Mouse (Mus musculus) heart, embryonic 16.5 days (tissue): ENCODE data around the gene Ube2e2. TPM values are rescaled to one million over a fixed set of nuclear protein-coding genes. Genes with fewer than 3 reads are reported as not detected.
"Not testable (repeated sequence)": the region's sequence is repeated elsewhere in the genome, so short reads cannot be mapped to it uniquely, and the experiment has no call there.

Experiments
- ATAC-seq: fragments of 200-750 bp; cut with Nextera tagmentation; replicated peaks from 2 replicates; pipeline ENCODE4 v1.8.0; 2017; ENCODE audit warnings: moderate number of reproducible peaks; ENCODE audit not compliant: insufficient read depth, low FRiP score; ENCODE audit errors: extremely low read depth
- H3K27ac ChIP-seq: fragments of 300-500 bp; sonication (generic); 2 replicates; pipeline ENCODE4 v1.5.1; 2014; ENCODE audit warnings: mild to moderate bottlenecking, low read length, control low read depth, moderate library complexity
- H3K27me3 ChIP-seq: fragments of 300-500 bp; sonication (generic); 2 replicates; pipeline ENCODE4 v1.6.1; 2014; ENCODE audit warnings: low read length, mixed read lengths; ENCODE audit not compliant: control insufficient read depth, insufficient read depth
- H3K36me3 ChIP-seq: fragments of 300-500 bp; sonication (generic); 2 replicates; pipeline ENCODE4 v1.6.1; 2014; ENCODE audit not compliant: control insufficient read depth, insufficient read depth
- H3K4me1 ChIP-seq: fragments of 300-500 bp; sonication (generic); 2 replicates; pipeline ENCODE4 v1.6.1; 2014; ENCODE audit warnings: low read length, mixed read lengths; ENCODE audit not compliant: control insufficient read depth, insufficient read depth
- H3K4me2 ChIP-seq: fragments of 300-500 bp; sonication (generic); 2 replicates; pipeline ENCODE4 v1.6.1; 2014; ENCODE audit warnings: low read depth, mild to moderate bottlenecking, control low read depth, low read length
- H3K4me3 ChIP-seq: fragments of 300-500 bp; sonication (generic); 2 replicates; pipeline ENCODE4 v1.5.1; 2014; ENCODE audit warnings: mild to moderate bottlenecking, control low read depth, low read length
- H3K9ac ChIP-seq: fragments of 300-500 bp; sonication (generic); 2 replicates; pipeline ENCODE4 v1.6.1; 2014; ENCODE audit warnings: low read length, control low read depth
- H3K9me3 ChIP-seq: fragments of 300-500 bp; sonication (generic); replicated peaks from 2 replicates; pipeline ENCODE4 v1.6.1; 2016; ENCODE audit warnings: low read length; ENCODE audit not compliant: control insufficient read depth
- WGBS: fragments of 180-500 bp; shearing (Covaris S2); extraction: QIAGEN DNeasy Blood & Tissue Kit; methylation state at CpG from one replicate; pipeline ENCODE4 v1.1.7; 2014; 5-methylcytosine and 5-hydroxymethylcytosine counted together
- polyA plus RNA-seq: library from polyadenylated mRNA; unstranded; fragments of >200 nt; fragmentation: Nextera tagmentation; extraction: Ambion mirVana; gene quantifications from 2 replicates; pipeline ENCODE4 v1.2.1, GENCODE M21; 2015

The Ube2e2 gene
- polyA plus RNA-seq, 1 experiment from 2014 or later = 35.2 TPM

- H3K4me3 ChIP-seq = no peak overlapping the region
- peaks cover 3% of the 10 kb centered on the region; the same call in 1 of the 2 replicates for H3K9me3 ChIP-seq
- 68% methylated on average over 1 of the region's 1 CpGs for WGBS
- no peaks in the 10 kb centered on the region for H3K4me1 ChIP-seq
- no peak for ATAC-seq
- no peak overlapping the region for H3K4me2 ChIP-seq
- no peak overlapping the region for H3K9ac ChIP-seq
- H3K27ac ChIP-seq = no peak overlapping the region
- no peaks in the 10 kb centered on the region for H3K27me3 ChIP-seq
- no peaks in the 10 kb centered on the region; the same call in 1 of the 2 replicates for H3K36me3 ChIP-seq
Measured at GRCm38 (mm10) chr14:18715529-18715928, 178.5 kb downstream of the Ube2e2 start.

DNA sequence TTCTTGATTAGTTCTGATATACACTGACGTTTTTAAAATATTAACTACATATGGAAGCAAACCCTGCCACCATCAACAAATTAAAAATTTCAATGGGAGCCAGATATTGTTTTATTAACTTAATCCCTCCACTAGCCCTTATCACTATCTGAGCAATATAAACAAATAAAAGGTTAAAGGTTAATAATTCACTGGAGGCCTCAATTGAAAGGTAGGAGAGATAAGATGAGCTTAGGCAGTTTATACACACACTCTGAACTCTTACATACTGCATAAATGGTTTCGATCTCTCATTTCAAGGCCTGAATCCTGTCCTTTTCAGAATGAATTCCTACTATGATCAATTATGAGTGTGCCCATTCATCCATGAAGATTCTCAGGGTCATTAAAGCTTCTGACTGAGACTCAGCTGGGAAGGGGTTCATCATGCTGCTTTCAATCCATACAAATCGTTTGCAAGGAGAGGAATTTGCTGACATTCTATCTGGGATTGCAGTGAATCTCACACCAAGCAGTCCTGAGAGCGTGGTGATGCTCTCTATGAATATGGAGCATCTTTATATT lies 196.3 kb downstream of the Ube2e2 start:
- H3K9me3 ChIP-seq = no peaks in the 10 kb centered on the region
- H3K4me2 ChIP-seq = no peak overlapping the region
- no peak for ATAC-seq
- no peaks in the 10 kb centered on the region for H3K36me3 ChIP-seq
- H3K27me3 ChIP-seq = no peaks in the 10 kb centered on the region
- no peaks in the 10 kb centered on the region for H3K4me1 ChIP-seq
- H3K4me3 ChIP-seq = no peak overlapping the region
- no peak overlapping the region for H3K9ac ChIP-seq
- no peak overlapping the region for H3K27ac ChIP-seq
- 75% methylated on average over 4 of the region's 4 CpGs for WGBS

GRCm38 (mm10) chr14:18696418-18696817 lies 197.6 kb downstream of the Ube2e2 start:
- not testable (repeated sequence) for ATAC-seq, H3K36me3 ChIP-seq, H3K27me3 ChIP-seq, H3K4me3 ChIP-seq, H3K4me2 ChIP-seq, H3K27ac ChIP-seq, H3K9ac ChIP-seq, H3K9me3 ChIP-seq, H3K4me1 ChIP-seq

DNA sequence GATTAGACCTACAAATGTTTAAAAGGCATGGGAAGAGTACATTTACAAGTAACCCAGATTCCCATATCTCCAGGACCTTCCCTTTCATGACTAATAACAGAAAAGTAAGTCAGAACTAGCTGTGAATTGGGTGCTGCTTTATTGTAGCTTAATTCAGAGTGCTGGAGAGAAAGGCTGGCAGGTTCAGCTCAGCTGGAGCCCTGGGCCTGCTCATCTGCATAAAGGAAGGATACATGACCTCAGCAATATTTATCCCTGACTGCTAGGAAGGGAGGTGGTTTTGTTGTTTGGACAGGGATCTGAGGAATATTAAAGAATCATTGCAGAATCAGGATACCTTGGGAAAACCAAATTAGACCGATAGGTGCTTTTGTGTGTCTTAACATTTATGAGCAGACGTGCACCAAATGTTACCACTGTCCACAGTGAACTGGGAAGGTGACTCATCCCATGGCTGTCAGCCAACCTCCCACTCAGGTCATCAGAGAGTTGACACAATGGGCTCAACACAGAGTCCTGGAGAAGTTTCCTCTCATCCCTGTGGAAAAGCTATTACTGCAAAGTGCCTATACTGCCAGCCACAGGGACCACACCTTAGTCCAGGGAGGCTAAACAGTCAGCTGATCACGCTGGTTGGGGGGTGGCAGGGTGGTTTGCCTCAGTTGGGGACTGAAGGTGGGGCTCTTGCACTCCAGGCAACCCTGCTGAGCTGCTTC lies 215.8 kb downstream of the Ube2e2 start:
- Histone ChIP-seq H3K4me3 (no peak overlapping the region), H3K9ac (no peak overlapping the region), H3K27ac (peak overlapping the region; percentile 35), H3K27me3 (no peaks in the 10 kb centered on the region), H3K36me3 (no peaks in the 10 kb centered on the region), H3K9me3 (no peaks in the 10 kb centered on the region), H3K4me1 (peaks cover 5% of the 10 kb centered on the region; the same call in 1 of the 2 replicates), H3K4me2 (no peak overlapping the region)
- WGBS = 46% methylated on average over 3 of the region's 3 CpGs
- peak; percentile 52; the same call in 1 of the 2 replicates for ATAC-seq

- Histone ChIP-seq H3K4me1 (peaks cover 4% of the 10 kb centered on the region), H3K27ac (no peak overlapping the region), H3K36me3 (no peaks in the 10 kb centered on the region), H3K9me3 (no peaks in the 10 kb centered on the region), H3K4me2 (no peak overlapping the region), H3K27me3 (no peaks in the 10 kb centered on the region), H3K4me3 (no peak overlapping the region), H3K9ac (no peak overlapping the region)
- ATAC-seq = no peak
- WGBS = 88% methylated on average over 8 of the region's 8 CpGs
Measured at GRCm38 (mm10) chr14:18670712-18671111, 223.4 kb downstream of the Ube2e2 start.

- H3K36me3 ChIP-seq = no peaks in the 10 kb centered on the region
- no peak for ATAC-seq
- no peaks in the 10 kb centered on the region for H3K9me3 ChIP-seq
- no peak overlapping the region for H3K4me3 ChIP-seq
- H3K4me1 ChIP-seq = peaks cover 4% of the 10 kb centered on the region
- no peak overlapping the region for H3K27ac ChIP-seq
- no peak overlapping the region for H3K4me2 ChIP-seq
- no peak overlapping the region for H3K9ac ChIP-seq
- WGBS = 95% methylated on average over 2 of the region's 2 CpGs
- no peaks in the 10 kb centered on the region for H3K27me3 ChIP-seq
Measured at GRCm38 (mm10) chr14:18669301-18669935, 224.6 kb downstream of the Ube2e2 start.

- not testable (repeated sequence) for H3K9me3 ChIP-seq, H3K4me3 ChIP-seq, H3K4me2 ChIP-seq, H3K27ac ChIP-seq, H3K27me3 ChIP-seq, H3K4me1 ChIP-seq, ATAC-seq, H3K9ac ChIP-seq, H3K36me3 ChIP-seq
- WGBS = 80% methylated on average over 3 of the region's 4 CpGs
Measured at GRCm38 (mm10) chr14:18668309-18668708, 225.8 kb downstream of the Ube2e2 start.

- Histone ChIP-seq H3K4me3 (no peak overlapping the region), H3K9ac (no peak overlapping the region), H3K36me3 (no peaks in the 10 kb centered on the region), H3K4me2 (no peak overlapping the region), H3K9me3 (no peaks in the 10 kb centered on the region), H3K27me3 (no peaks in the 10 kb centered on the region), H3K27ac (no peak overlapping the region), H3K4me1 (peaks cover 4% of the 10 kb centered on the region)
- 43% methylated on average over 2 of the region's 2 CpGs for whole genome bisulfite sequencing
- ATAC-seq = peak; percentile 70
Measured at GRCm38 (mm10) chr14:18667755-18668154, 226.3 kb downstream of the Ube2e2 start.

DNA sequence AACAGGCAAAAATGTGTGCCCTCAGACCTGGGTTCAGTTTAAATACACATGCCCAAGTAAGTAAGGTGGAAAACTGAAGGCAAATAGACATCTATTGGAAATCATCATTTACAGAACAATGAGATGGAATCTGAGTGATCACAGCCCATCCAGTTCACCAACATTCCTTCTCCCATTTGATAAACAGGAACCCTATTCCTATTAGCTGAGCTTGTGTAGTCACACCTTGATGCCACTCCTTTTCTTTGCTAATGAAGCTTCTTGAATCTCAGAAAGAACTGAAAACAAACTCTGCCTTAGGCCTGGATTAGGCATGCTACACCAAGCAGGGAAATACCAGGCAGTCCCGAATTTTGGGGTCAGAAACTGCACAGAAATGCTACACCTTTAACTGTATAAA lies 227.8 kb downstream of the Ube2e2 start:
- peaks cover 10% of the 10 kb centered on the region for H3K9me3 ChIP-seq
- peaks cover 4% of the 10 kb centered on the region for H3K4me1 ChIP-seq
- no peak overlapping the region for H3K4me3 ChIP-seq
- ATAC-seq = no peak
- H3K36me3 ChIP-seq = 0 out of 2 replicates have a peak, but pooled peaks cover 2% of the 10 kb centered on the region
- H3K9ac ChIP-seq = no peak overlapping the region
- no peaks in the 10 kb centered on the region for H3K27me3 ChIP-seq
- no peak overlapping the region for H3K4me2 ChIP-seq
- no peak overlapping the region for H3K27ac ChIP-seq
- 72% methylated on average over 1 of the region's 1 CpGs for WGBS
